Mouse (Mus musculus): ENCODE measurements around the gene Fbxo30. TPM values are rescaled to one million over a fixed set of nuclear protein-coding genes. Genes with fewer than 3 reads are reported as not detected.
"Not testable (repeated sequence)": the region's sequence is repeated elsewhere in the genome, so short reads cannot be mapped to it uniquely, and the experiment has no call there.

Fbxo30 gene
- 19.5 TPM in 2 replicates for polyA plus RNA-seq (2015; fragmentation: Nextera tagmentation; extraction: Ambion mirVana)

DNA sequence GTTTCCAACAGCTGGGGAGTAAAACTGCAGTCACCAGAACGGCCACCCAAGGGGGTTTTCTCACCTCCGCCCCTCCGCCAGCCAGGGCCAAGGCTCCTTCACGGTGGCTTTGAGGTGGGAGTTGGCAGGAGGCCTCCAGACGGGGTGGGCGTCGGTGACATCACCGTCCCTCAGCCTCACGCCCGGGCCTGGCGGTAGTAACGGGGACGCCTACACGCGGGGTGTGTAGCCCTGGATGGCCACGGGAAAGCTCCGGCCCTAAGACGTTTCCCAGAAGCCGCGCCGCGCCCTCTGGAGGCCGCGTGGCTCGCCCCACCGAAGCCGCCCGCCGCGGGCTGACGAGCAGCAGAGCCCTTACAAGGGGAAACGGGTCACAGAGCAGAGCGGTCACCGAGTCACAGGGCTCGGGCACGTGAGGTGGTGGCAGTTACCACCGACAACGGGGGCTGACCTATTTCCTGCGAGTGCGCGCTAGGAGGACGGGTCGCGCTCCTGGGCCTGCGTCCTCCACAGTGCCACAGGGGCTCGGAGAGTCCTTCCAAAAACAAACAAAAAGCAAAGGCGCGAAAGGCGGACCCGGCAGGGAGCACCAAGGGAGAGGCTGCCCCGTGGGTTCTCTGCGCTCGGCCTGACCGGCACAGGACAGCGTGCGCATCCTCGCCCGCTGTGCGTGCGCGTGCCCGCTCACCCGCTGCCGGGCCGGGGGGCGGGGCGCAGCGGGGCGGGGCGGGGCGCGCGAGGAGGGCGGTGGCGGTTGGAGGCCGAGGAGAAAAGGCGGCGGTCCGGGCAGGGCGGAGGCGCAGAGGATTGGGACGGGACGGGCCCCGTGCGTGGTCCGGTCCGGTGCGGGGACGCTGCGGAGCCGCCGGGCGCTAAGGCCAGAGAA lies at the start of gene Fbxo30:
Gene Fbxo30 (plus strand): TSS at position 753 of the 886 bp plus-strand sequence.
- DNase-seq = peak; percentile 95
- peak within 1 kb of the TSS; percentile 89 for H3K4me3 ChIP-seq (ENCODE audit: low read depth, low read length)
- no peak for TF ChIP-seq EP300 (IDR thresholded peaks at IDR 0.05; ENCODE audit: low read depth)
- peak; percentile 81 for TF ChIP-seq CTCF (IDR thresholded peaks at IDR 0.05; ENCODE audit: low read depth)
- no peaks in the 10 kb centered on the region for H3K27me3 ChIP-seq (ENCODE audit: insufficient read depth, low read length)
- H3K27ac ChIP-seq (ENCODE audit: low read depth) = peak within 1 kb of the TSS; percentile 98
- peak; percentile 95 for ATAC-seq
- peak within 1 kb of the TSS; percentile 88 for H3K4me2 ChIP-seq (ENCODE audit: low read depth, low read length)
- H3K36me3 ChIP-seq (replicated peaks; ENCODE audit: insufficient read depth, low read length) = no peaks in the 10 kb centered on the region
- WGBS (ENCODE audit: insufficient replicate concordance) = under 1% methylated on average over 70 of the region's 93 CpGs
- H3K4me1 ChIP-seq (ENCODE audit: insufficient read depth) = peaks cover 5% of the 10 kb centered on the region; the same call in 1 of the 2 replicates
- H3K9me3 ChIP-seq (ENCODE audit: low read length) = no peaks in the 10 kb centered on the region
- H3K9ac ChIP-seq (replicated peaks) = peak within 1 kb of the TSS; percentile 96

DNA sequence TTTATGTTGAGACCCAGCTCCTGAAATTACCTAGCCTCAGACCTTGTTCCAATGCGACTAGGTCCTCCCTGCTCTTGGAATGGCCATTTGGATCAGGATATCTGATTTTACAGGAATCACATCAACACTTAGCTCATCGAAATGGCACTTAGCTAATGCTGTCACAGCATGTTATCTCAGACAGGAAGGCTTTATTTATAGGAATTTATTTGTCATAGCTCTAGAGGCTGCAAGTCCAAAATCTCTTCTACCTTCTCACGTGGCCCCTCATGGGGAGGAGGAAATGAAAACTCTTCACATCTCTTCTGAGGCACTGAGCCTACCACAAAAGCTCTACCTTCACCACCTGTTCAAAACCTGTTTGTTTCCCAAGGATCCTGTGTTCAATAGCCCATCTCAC lies 47.9 kb upstream of the Fbxo30 start:
- Histone ChIP-seq H3K36me3 (replicated peaks; ENCODE audit: insufficient read depth, low read length) (no peaks in the 10 kb centered on the region), H3K9me3 (ENCODE audit: low read length) (no peaks in the 10 kb centered on the region), H3K27me3 (ENCODE audit: insufficient read depth, low read length) (no peaks in the 10 kb centered on the region), H3K9ac (replicated peaks) (no peak overlapping the region), H3K4me2 (ENCODE audit: low read depth, low read length) (no peak overlapping the region), H3K27ac (ENCODE audit: low read depth) (no peak overlapping the region), H3K4me3 (ENCODE audit: low read depth, low read length) (no peak overlapping the region), H3K4me1 (ENCODE audit: insufficient read depth) (no peaks in the 10 kb centered on the region)
- WGBS (ENCODE audit: insufficient replicate concordance) = 50% methylated on average over 3 of the region's 3 CpGs
- no peak for DNase-seq
- no peak for ATAC-seq
- TF ChIP-seq EP300 (IDR thresholded peaks at IDR 0.05; ENCODE audit: low read depth) = no peak
- no peak for TF ChIP-seq CTCF (IDR thresholded peaks at IDR 0.05; ENCODE audit: low read depth)

DNA sequence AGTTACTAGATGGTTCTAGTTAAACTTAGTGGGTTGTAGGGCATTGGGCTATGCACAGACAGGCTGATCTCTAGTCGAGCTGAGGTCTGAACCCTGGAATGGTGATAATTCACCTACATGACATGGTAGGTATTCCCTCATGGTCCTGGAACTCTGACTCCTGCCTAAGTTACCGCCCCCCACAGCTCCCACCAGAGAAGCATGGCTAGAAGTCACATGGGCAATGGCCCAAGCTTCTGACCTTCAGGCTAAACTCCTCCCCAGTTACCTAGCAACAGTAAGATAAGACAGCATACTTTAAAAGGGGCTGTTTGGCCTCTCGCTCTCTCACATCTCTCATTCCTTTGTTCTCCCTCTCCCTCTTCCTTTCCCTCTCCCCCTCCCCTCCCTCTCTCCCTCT lies 38.1 kb upstream of the Fbxo30 start:
- H3K9me3 ChIP-seq (ENCODE audit: low read length); H3K4me3 ChIP-seq (ENCODE audit: low read depth, low read length); H3K4me1 ChIP-seq (ENCODE audit: insufficient read depth); ATAC-seq; DNase-seq; H3K9ac ChIP-seq (replicated peaks); H3K36me3 ChIP-seq (replicated peaks; ENCODE audit: insufficient read depth, low read length); H3K4me2 ChIP-seq (ENCODE audit: low read depth, low read length); H3K27ac ChIP-seq (ENCODE audit: low read depth); H3K27me3 ChIP-seq (ENCODE audit: insufficient read depth, low read length): not testable (repeated sequence)
- 74% methylated on average over 3 of the region's 3 CpGs for WGBS (ENCODE audit: insufficient replicate concordance)

GRCm38 (mm10) chr10:11248210-11248609 lies 32.9 kb upstream of the Fbxo30 start:
- no peak overlapping the region for H3K4me2 ChIP-seq (ENCODE audit: low read depth, low read length)
- DNase-seq (no peak), ATAC-seq (no peak)
- no peaks in the 10 kb centered on the region for H3K9me3 ChIP-seq (ENCODE audit: low read length)
- no peaks in the 10 kb centered on the region for H3K4me1 ChIP-seq (ENCODE audit: insufficient read depth)
- no peak overlapping the region for H3K4me3 ChIP-seq (ENCODE audit: low read depth, low read length)
- 81% methylated on average over 3 of the region's 3 CpGs for WGBS (ENCODE audit: insufficient replicate concordance)
- no peaks in the 10 kb centered on the region for H3K36me3 ChIP-seq (replicated peaks; ENCODE audit: insufficient read depth, low read length)
- no peak for TF ChIP-seq EP300 (IDR thresholded peaks at IDR 0.05; ENCODE audit: low read depth)
- no peak for TF ChIP-seq CTCF (IDR thresholded peaks at IDR 0.05; ENCODE audit: low read depth)
- H3K9ac ChIP-seq (replicated peaks) = no peak overlapping the region
- H3K27ac ChIP-seq (ENCODE audit: low read depth) = no peak overlapping the region
- H3K27me3 ChIP-seq (ENCODE audit: insufficient read depth, low read length) = no peaks in the 10 kb centered on the region

DNA sequence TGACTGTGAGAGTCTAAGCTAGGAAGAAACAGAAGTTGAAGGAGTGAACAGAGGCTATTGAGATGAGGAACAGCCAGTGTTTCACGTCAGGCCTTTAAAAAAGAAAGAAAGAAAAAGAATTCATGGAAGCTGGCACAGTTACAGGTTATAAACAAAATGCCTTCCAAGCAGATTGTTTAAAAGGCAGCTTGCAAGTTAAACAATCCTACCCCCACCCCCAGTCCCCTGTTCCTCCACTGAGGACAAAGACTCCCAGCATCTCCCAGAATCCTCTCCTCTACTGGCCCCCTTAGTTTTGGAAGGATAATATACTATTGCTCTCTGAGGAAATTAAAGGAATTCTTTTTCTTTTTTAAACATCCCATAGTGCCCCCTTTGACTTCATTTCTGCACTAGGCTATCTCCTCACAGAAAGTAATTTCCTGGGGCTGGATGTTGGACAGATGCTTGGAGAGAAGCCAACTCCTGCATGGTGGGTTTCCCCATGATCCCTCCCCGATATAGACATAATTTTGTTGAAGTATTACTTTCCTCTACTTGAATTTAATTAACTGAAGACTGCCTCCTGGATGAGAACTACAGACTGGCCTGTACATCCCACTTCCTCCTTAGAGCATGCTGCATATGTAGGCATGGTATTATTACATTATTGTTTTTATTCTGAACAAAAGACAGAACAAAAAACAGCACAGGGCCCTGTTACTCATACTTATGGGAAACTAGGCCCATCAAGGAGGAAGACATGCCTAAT lies 30.7 kb upstream of the Fbxo30 start:
- Histone ChIP-seq H3K4me1 (ENCODE audit: insufficient read depth) (no peaks in the 10 kb centered on the region), H3K27ac (ENCODE audit: low read depth) (no peak overlapping the region), H3K27me3 (ENCODE audit: insufficient read depth, low read length) (no peaks in the 10 kb centered on the region), H3K4me3 (ENCODE audit: low read depth, low read length) (no peak overlapping the region), H3K4me2 (ENCODE audit: low read depth, low read length) (no peak overlapping the region), H3K9ac (replicated peaks) (no peak overlapping the region), H3K36me3 (replicated peaks; ENCODE audit: insufficient read depth, low read length) (no peaks in the 10 kb centered on the region), H3K9me3 (ENCODE audit: low read length) (no peaks in the 10 kb centered on the region)
- WGBS (ENCODE audit: insufficient replicate concordance) = 62% methylated on average over 2 of the region's 2 CpGs
- ATAC-seq (no peak), DNase-seq (no peak)
- TF ChIP-seq CTCF (IDR thresholded peaks at IDR 0.05; ENCODE audit: low read depth) (no peak), EP300 (IDR thresholded peaks at IDR 0.05; ENCODE audit: low read depth) (no peak)

- not testable (repeated sequence) for H3K27ac ChIP-seq (ENCODE audit: low read depth); DNase-seq; H3K4me1 ChIP-seq (ENCODE audit: insufficient read depth); H3K27me3 ChIP-seq (ENCODE audit: insufficient read depth, low read length); H3K9me3 ChIP-seq (ENCODE audit: low read length); H3K4me2 ChIP-seq (ENCODE audit: low read depth, low read length); H3K36me3 ChIP-seq (replicated peaks; ENCODE audit: insufficient read depth, low read length); H3K9ac ChIP-seq (replicated peaks); ATAC-seq; H3K4me3 ChIP-seq (ENCODE audit: low read depth, low read length)
- 65% methylated on average over 4 of the region's 4 CpGs for WGBS (ENCODE audit: insufficient replicate concordance)
Observed at GRCm38 (mm10) chr10:11253581-11253980, 27.5 kb upstream of the Fbxo30 start.
